Mouse (Mus musculus): ENCODE data around the gene Hist1h2bk.

GRCm38 (mm10) chr13:22007121-22007510 is 28.6 kb upstream of the Hist1h2bk start:
- TF ChIP-seq EP300 (IDR thresholded peaks at IDR 0.05; ENCODE audit: low read depth in 1 of 2, low read length in 2 of 2) (no peak), MYC (IDR thresholded peaks at IDR 0.05; ENCODE audit: low read depth, low read length) (no peak)

All from MEL (cell line).